Mouse (Mus musculus): ENCODE results near the gene Zcrb1.
A peak's percentile ranks its signal among the peaks of the same experiment; 100 is the strongest.
"Not testable (repeated sequence)": the region's sequence is repeated elsewhere in the genome, so short reads cannot be mapped to it uniquely, and the experiment has no call there.

The Zcrb1 gene

DNA sequence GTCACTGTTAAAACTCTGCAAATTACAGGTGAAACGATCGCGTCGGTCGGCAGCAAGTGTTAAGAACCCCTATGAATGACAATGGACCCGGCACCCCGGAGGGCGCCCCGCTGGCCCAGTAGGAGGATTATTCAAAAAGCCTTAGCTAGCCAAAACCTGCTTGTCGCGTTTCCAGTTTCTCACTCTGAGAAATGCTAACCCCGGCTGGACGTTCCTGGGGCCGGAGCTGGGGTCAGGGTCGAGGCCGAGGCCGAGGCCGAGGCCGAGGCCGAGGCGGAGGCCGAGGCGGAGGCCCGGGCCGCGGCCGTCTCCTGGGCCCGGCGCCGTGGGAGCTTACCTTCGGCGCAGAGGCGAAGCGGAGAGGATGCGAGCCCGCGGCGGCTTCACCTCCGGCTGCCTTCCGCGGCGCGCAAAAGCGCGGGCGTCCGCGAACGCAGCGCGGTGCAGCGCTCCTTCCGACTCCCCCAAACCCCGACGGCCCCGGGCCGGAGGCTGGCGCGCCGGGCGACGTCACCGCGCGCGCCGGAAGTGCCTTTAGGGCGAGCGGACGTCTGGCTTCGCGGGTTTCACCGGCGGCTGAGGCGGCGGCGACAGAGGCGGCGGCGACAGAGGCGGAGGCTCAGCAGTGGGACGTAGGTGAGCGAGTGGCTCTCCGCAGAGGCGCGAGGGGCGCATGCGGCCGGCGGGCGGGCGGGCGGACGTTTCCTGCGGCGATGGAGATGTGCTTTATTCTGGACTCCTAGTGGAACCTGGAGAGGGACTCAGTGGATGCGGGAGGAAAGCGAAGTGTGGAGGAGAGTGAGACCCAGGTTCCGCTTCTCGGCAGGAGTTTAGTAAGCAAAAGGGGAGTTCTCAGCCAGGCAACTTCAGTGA, at the start of gene Zcrb1, which contains the start of gene Pphln1:
Zcrb1 (minus strand) TSS at position 509 of the 873 bp plus-strand sequence.
Pphln1 (plus strand) TSS at position 525 of the 873 bp plus-strand sequence.
- DNase-seq: peak; percentile 80

- no peak for DNase-seq
Observed at GRCm38 (mm10) chr15:93443676-93444075, 45.5 kb upstream of the Zcrb1 start.

GRCm38 (mm10) chr15:93442271-93442670, 44.1 kb upstream of the Zcrb1 start:
- peak; percentile 14 for DNase-seq

- peak; percentile 65 for DNase-seq
Observed at GRCm38 (mm10) chr15:93438663-93439062, 40.5 kb upstream of the Zcrb1 start.

DNA sequence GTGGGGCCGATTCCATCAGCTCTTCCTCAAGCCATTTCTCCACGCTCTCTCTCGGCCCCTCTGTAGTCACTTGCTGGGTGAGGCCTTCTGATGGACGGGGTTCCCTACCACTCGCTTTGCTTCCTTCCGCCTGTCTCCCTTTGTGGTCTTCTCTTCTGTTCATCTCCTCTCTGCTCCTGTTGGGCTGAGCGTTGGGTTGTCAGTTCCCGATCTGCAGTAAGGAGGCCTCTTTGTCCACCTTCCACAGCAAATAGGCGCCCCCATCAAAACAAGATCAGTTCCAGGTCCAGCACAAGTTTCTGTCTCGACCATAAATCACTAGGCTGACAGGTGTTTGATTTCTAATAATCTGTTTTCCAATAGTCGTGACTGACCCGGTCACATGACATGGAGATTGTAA, 37.9 kb upstream of the Zcrb1 start:
- no peak for DNase-seq

DNA sequence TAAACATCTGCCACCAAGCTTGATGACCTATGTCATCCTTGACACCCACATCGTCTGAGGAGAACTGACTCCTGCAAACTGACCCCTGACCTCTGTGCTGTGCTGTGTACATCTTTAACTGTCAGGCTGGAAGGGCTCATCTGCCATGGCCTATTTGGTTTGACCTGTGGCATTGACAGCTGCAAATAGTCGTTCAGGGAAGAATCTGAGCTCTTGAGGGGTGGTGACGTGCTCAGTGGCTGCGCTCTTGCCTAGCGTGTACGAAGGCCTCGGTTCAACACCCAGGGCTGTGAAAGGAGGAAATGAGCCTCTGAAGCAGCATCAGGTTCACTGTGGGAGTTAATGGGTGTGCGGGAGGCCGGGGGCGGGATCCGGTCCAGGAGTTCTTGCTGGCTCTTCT, 35.7 kb upstream of the Zcrb1 start:
- no peak for DNase-seq

GRCm38 (mm10) chr15:93422537-93422936, 24.4 kb upstream of the Zcrb1 start:
- DNase-seq: no peak

GRCm38 (mm10) chr15:93420596-93420995, 22.5 kb upstream of the Zcrb1 start:
- peak; percentile 9 for DNase-seq

DNA sequence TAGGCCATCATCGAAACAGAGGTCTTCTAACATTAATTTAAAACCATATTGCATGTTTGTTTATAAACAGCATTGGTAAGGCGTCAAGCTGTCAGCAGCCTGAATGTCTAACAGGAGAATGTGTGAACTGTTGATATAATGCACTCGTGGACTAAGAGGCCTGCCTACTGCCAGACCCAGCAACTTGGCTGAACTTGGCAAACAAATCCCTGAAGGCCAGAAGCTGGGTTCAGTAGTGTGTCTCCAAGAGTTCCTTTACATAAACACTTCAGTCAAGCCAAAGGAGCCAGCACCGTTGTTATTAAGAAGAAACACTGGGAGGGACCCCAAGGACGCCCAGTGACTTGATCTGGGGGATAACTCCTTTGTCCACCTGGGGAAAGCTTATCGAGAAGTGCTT, 18.2 kb upstream of the Zcrb1 start:
- DNase-seq: no peak

DNA sequence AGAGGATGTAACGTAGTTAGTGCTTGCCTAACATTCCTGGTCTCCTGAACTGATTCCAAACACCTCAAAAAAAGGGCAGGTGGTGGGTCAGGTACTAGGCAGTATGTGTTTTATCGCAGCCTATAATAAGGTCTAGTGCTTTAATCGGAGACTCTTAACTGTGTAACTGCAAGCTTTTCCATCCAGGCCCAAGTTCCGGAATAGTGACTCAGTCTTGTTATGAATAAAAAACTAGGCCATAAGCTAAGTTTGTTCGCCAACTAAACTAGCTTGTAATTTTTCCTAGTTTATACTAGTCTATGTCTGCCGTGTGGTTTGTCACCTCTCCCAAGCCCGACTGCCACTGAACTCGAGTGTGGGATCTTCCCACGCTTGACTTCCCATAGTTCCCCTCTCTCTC, 16.3 kb upstream of the Zcrb1 start:
- no peak for DNase-seq

DNA sequence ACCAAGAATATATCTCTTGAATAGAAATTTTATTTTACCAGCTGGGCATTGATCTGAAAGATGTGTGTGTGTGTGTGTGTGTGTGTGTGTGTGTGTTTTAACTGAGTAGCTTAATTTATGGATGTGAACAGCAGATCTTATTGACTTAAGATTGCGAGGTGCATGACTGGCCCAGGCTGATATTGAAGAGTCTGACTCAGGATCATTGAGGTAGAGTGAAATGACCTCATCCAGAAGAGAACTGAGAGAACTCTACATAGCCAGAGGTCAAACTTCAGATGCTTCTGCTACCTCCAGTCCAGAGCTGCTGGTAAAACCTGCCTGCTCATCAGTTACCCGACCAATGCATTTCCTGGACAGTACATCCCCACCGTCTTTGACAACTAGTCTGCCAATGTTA, 14.3 kb upstream of the Zcrb1 start:
- no peak for DNase-seq

DNA sequence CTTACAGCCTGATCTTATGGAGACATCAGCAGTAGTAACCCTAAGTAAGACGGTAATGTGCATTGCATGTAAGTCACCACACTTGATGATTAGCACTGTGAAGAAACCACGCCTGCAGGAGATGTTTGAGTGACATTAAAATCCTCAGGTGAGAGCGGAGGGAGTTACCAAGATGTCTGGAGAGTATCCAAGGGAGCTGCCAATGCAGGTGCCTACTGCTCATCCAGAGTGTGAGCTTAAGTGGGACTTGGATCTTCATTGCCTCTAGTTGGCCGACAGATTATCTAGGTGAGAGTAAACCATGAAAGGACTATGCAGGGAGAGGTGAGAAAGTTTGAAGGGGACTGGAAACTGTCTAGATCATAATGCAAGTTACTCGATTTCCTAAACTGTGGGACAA, 8.4 kb upstream of the Zcrb1 start:
- DNase-seq: no peak

DNA sequence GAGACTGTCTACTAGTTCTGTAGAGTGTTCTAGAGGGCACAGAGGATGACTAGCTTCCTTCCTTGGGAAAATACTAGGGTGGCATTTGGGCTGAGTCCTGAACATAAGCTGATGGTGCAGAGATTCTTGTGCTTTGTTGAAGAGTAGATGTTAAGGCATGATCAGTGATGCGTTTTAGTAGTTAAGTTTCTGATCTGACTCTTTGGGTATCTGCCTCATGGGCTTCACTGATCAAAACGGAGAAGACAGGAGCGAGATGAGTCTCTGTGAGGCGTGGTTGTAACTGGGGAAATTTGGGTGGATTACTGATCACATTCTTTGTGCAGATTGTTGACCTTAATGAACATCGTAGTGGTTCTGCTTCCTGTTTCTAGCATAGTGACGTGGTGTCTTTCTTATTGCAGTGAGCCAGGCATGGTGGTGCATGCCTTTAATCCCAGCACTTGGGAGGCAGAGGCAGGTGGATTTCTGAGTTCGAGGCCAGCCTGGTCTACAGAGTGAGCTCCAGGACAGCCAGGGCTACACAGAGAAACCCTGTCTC, 7.4 kb upstream of the Zcrb1 start:
- no peak for DNase-seq

GRCm38 (mm10) chr15:93404849-93405248, 6.7 kb upstream of the Zcrb1 start:
- no peak for DNase-seq

DNA sequence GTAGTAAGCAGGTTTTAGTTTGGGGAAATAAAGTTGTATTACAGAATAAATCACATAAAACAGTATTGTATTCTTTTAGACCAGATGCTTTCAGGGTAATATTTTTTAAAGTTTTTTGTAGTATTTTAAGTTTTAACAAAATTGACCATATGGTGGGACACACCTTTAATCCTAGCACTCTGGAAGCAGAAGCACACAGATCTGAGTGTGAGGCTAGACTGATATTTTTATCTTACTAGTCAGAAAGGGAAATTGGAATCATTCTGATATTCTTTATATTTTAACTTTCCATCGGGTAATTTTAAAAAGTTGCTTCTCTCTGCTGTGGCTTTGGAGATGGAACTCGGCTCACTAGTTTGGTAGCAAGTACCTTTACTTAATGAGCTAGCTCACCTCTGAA, 4.6 kb upstream of the Zcrb1 start:
- no peak for DNase-seq

DNA sequence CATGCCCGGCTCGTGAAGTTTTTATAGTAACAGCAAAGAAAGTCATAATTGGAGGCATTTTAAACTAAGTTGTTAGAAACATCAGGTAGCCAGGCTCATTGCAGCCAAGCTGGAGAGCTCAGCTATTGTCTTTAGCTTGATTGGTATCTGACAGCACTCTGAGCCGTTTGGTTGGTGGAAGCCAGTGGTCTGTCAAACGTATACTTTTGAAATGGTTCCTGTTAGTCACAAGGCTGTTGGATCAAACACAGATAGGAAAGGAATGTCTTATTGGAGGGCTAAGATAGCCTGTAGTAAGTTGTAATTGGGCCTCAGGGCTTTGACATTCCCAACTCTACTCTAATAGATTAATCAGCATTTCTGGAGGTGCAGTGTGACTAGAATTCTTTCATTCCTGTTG, 3.3 kb upstream of the Zcrb1 start:
- DNase-seq: no peak

- DNase-seq: peak; percentile 1
Observed at GRCm38 (mm10) chr15:93398699-93399540, 786 bp upstream of the Zcrb1 start.

DNA sequence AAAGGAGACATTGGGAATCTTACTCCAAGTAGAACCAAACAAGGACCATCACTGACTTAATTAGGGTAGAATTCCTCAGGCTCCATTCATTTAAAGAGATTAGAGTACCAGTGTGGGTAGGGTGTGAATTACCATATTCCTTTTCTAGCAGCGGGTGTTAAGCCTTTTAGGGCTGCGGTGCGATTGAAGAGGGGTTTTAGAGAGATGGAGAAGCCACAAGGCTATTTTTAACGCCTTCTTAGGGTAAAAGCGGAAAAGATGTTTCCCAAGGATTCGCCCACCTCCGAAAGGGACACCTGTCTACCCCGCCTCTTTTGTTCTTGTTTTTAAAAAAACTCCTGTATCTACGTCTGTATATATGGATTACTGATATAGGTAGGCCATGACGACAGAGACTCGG, 865 bp downstream of the Zcrb1 start:
- DNase-seq: no peak

- no peak for DNase-seq
Observed at GRCm38 (mm10) chr15:93381337-93381736, 16.8 kb downstream of the Zcrb1 start.

GRCm38 (mm10) chr15:93379177-93379576, 19.0 kb downstream of the Zcrb1 start:
- DNase-seq: peak; percentile 20

DNA sequence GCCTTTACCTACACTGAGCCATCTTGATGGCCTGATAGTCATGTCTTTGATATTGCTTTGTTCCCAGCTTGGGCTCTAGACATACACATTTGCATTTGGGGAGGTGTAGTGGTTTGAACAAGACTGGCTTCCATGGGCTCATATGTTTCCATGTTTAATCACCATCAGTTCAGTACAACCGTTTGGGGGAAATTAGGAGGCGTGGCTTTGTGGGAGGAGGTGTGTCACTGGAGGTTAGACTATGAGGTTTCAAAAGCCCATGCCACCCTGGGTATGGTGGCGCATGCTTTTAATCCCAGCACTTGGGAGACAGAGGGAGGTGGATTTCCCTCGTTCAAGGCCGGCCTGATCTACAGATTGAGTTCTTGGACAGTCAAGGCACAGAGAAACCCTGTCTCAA, 22.4 kb downstream of the Zcrb1 start:
- DNase-seq: no peak

- DNase-seq: not testable (repeated sequence)
Observed at GRCm38 (mm10) chr15:93372525-93373119, 25.5 kb downstream of the Zcrb1 start.

DNA sequence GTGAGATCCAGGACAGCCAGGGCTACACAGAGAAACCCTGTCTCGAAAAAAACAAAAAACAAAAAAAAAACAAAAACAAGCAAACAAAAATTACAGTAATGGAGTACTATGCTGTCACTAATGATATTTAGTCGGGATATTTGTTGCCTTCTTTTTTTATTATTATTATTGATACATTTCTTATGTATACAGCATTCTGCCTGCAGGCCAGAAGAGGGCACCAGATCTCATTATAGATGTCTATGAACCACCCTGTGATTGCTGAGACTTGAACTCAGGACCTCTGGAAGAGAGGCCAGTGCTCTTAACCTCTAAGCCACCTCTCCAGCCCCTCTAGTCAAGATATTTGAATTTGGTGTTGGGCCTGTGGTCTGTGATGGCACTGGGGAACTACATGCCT, 26.3 kb downstream of the Zcrb1 start:
- no peak for DNase-seq

All from lung, postnatal 14 days (tissue).